Mouse (Mus musculus): ENCODE data around the gene Ctcfl. TPM values are rescaled to one million over a fixed set of nuclear protein-coding genes. Genes with fewer than 3 reads are reported as not detected.

Ctcfl gene
- polyA plus RNA-seq, 1 experiment from 2014 or later: not detected

Other genes starting within 250 kb of the Ctcfl start
- gene Bmp7, start 179.2 kb downstream of the Ctcfl start, polyA plus RNA-seq (2014; fragmentation: Nextera tagmentation; extraction: Ambion mirVana): 17.0 and 20.5 TPM in 2 replicates
- gene Spo11, start 141.8 kb downstream of the Ctcfl start, polyA plus RNA-seq (2014; fragmentation: Nextera tagmentation; extraction: Ambion mirVana): 0.42 and 1.1 TPM in 2 replicates
- gene Rae1, start 119.4 kb downstream of the Ctcfl start, polyA plus RNA-seq (2014; fragmentation: Nextera tagmentation; extraction: Ambion mirVana): 137 and 140 TPM in 2 replicates
- 73.6 and 74.2 TPM in 2 replicates for gene Rbm38, start 99.0 kb downstream of the Ctcfl start, polyA plus RNA-seq (2014; fragmentation: Nextera tagmentation; extraction: Ambion mirVana)
- not detected in 2 replicates for gene Pck1, start 33.5 kb upstream of the Ctcfl start, polyA plus RNA-seq (2014; fragmentation: Nextera tagmentation; extraction: Ambion mirVana)
- not detected in 2 replicates for gene Zbp1, start 99.4 kb upstream of the Ctcfl start, polyA plus RNA-seq (2014; fragmentation: Nextera tagmentation; extraction: Ambion mirVana)
- gene Pmepa1, start 157.0 kb upstream of the Ctcfl start, polyA plus RNA-seq (2014; fragmentation: Nextera tagmentation; extraction: Ambion mirVana): 5.3 and 5.9 TPM in 2 replicates